ENCODE assay signal across 15 mouse cellular contexts in the genomic region with DNA sequence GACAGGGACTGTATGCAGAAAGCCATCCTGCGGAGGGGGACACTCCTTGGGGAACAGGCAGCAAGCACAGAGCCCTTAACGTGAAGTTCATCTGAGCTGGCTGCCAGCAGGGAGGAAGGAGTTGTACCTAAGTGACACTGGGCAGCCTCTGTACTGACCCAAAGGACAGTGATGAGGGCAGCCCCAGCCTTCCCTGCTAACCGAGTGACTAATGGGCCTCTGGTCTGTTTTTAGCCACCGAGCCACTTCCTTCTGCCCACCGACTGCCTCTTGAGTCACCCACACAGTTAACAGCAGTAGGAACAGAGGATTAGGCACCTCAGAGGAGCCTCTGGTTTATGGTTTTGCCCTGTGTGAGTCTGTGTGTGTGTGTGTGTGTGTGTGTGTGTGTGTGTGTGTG. TPM values are rescaled to one million over a fixed set of nuclear protein-coding genes. Genes with fewer than 3 reads are reported as not detected.
A peak's percentile ranks its signal among the peaks of the same experiment; 100 is the strongest.
DNase-seq lines count a peak whose midpoint lies in the region; ATAC-seq lines count a peak whose summit lies in the region.
"Had no signal": no experiment of that assay in that cellular context is flagged by ENCODE, and none has a peak within 500 bp of the region (broad histone marks: within the 10 kb centered on the region; RNA-seq: fewer than 3 reads in every experiment).

No protein-coding gene starts in this region.

- 52% methylated on average over 5 of the region's 5 CpGs for WGBS in kidney, embryonic 14.5 days
- 53% methylated on average over 5 of the region's 5 CpGs for WGBS in embryonic facial prominence, embryonic 10.5 days

- DNase-seq in adrenal gland, postnatal 14 days: peak; percentile 67
- DNase-seq in adrenal gland, adult 8-10 months: no peak
- no peak for DNase-seq in kidney, postnatal 10 days
- peak; percentile 82 for DNase-seq in 3134 (ENCODE audit: extremely low read depth, insufficient read length, low spot score)
- no peak for DNase-seq in embryonic facial prominence, embryonic 10.5 days (ENCODE audit: low spot score)
- DNase-seq in cerebellum, adult 11 months: no peak
- no peak for DNase-seq in ovary, postnatal 14 days (ENCODE audit: low spot score)
- DNase-seq: cerebellum, postnatal 36 days; kidney, adult 9 months; thymus, adult 18-20 months had no signal

- H3K27me3 ChIP-seq in kidney, embryonic 14.5 days (ENCODE audit: control insufficient read depth, insufficient read depth, low read length): no peaks in the 10 kb centered on the region
- H3K27me3 ChIP-seq in embryonic facial prominence, embryonic 10.5 days (replicated peaks; ENCODE audit: low read depth, poor library complexity, severe bottlenecking): peaks cover 7% of the 10 kb centered on the region; the same call in 1 of the 2 replicates

- peaks cover 68% of the 10 kb centered on the region for H3K4me1 ChIP-seq in kidney, embryonic 14.5 days (ENCODE audit: control insufficient read depth, insufficient read depth, low read length)
- peaks cover 94% of the 10 kb centered on the region for H3K4me1 ChIP-seq in embryonic facial prominence, embryonic 10.5 days

- H3K36me3 ChIP-seq in kidney, embryonic 14.5 days (ENCODE audit: control insufficient read depth, insufficient read depth, low read length): no peaks in the 10 kb centered on the region
- H3K36me3 ChIP-seq in embryonic facial prominence, embryonic 10.5 days (replicated peaks): no peaks in the 10 kb centered on the region
- H3K36me3 ChIP-seq: liver, embryonic 12.5 days; midbrain, embryonic 12.5 days had no signal

- H3K27ac ChIP-seq in kidney, embryonic 14.5 days (ENCODE audit: low read depth, low read length): peak overlapping the region; percentile 66; the same call in 1 of the 2 replicates
- peak overlapping the region; percentile 90 for H3K27ac ChIP-seq in embryonic facial prominence, embryonic 10.5 days (replicated peaks)
- H3K27ac ChIP-seq: hindbrain, embryonic 14.5 days; midbrain, embryonic 12.5 days had no signal

- no peak overlapping the region for H3K4me2 ChIP-seq in kidney, embryonic 14.5 days (replicated peaks; ENCODE audit: low read depth, low read length)
- H3K4me2 ChIP-seq: hindbrain, embryonic 14.5 days; liver, embryonic 12.5 days; midbrain, embryonic 12.5 days had no signal

- ATAC-seq in kidney, embryonic 14.5 days (ENCODE audit: low FRiP score, low TSS enrichment): no peak
- ATAC-seq: liver, embryonic 12.5 days had no signal

- H3K4me3 ChIP-seq in kidney, embryonic 14.5 days (ENCODE audit: low read length): no peak overlapping the region
- no peak overlapping the region for H3K4me3 ChIP-seq in embryonic facial prominence, embryonic 10.5 days
- H3K4me3 ChIP-seq: liver, embryonic 12.5 days; midbrain, embryonic 12.5 days had no signal

- no peaks in the 10 kb centered on the region for H3K9me3 ChIP-seq in kidney, embryonic 14.5 days (ENCODE audit: control insufficient read depth, low read length)
- no peaks in the 10 kb centered on the region for H3K9me3 ChIP-seq in embryonic facial prominence, embryonic 10.5 days
- H3K9me3 ChIP-seq: liver, embryonic 12.5 days; midbrain, embryonic 12.5 days had no signal

- no peak overlapping the region for H3K9ac ChIP-seq in kidney, embryonic 14.5 days (ENCODE audit: low read depth, low read length)
- H3K9ac ChIP-seq: hindbrain, embryonic 14.5 days; liver, embryonic 12.5 days; midbrain, embryonic 12.5 days had no signal

RNA-seq across cellular contexts. Expression of a gene that starts 5.6 kb away (rescaled TPM):
- total RNA-seq in adrenal gland, postnatal 14 days (2021): 3.6 and 6.1 TPM in 2 replicates
- total RNA-seq in adrenal gland, adult 8-10 months (2022): 1 to 10 TPM; 2.0 to 3.5 (median 2.2) TPM
- 4.4 and 4.8 TPM in 2 replicates for polyA plus RNA-seq in kidney, embryonic 14.5 days (2014; fragmentation: Nextera tagmentation; extraction: Ambion mirVana)
- 0.45 and 0.72 TPM in 2 replicates for polyA plus RNA-seq in embryonic facial prominence, embryonic 10.5 days (2016; fragmentation: Nextera tagmentation; extraction: Ambion mirVana)
- polyA plus RNA-seq: liver, embryonic 12.5 days had no signal

RNA-seq across cellular contexts. Expression of a gene that starts 16.2 kb away (rescaled TPM):
- total RNA-seq in adrenal gland, postnatal 14 days (2021): not detected in 2 replicates
- under 1 TPM in 1 of 4 experiments, not detected in 3; 0.10 TPM for total RNA-seq in adrenal gland, adult 8-10 months (2022)
- 0.13 TPM in 1 of 2 replicates, not detected in the other for polyA plus RNA-seq in kidney, embryonic 14.5 days (2014; fragmentation: Nextera tagmentation; extraction: Ambion mirVana)
- 0.05 TPM in 1 of 2 replicates, not detected in the other for polyA plus RNA-seq in embryonic facial prominence, embryonic 10.5 days (2016; fragmentation: Nextera tagmentation; extraction: Ambion mirVana)
- polyA plus RNA-seq: hindbrain, embryonic 14.5 days; liver, embryonic 12.5 days; midbrain, embryonic 12.5 days had no signal

RNA-seq across cellular contexts. Expression of a gene that starts 24.1 kb away (rescaled TPM):
- total RNA-seq in adrenal gland, postnatal 14 days (2021): 2.8 and 4.4 TPM in 2 replicates
- total RNA-seq in adrenal gland, adult 8-10 months (2022): 1 to 10 TPM; 4.4 to 10.0 (median 5.6) TPM
- polyA plus RNA-seq in kidney, embryonic 14.5 days (2014; fragmentation: Nextera tagmentation; extraction: Ambion mirVana): 2.3 and 2.5 TPM in 2 replicates
- 0.34 and 0.95 TPM in 2 replicates for polyA plus RNA-seq in embryonic facial prominence, embryonic 10.5 days (2016; fragmentation: Nextera tagmentation; extraction: Ambion mirVana)
- polyA plus RNA-seq: liver, embryonic 12.5 days had no signal

RNA-seq across cellular contexts. Expression of a gene that starts 34.9 kb away (rescaled TPM):
- 0.48 and 1.1 TPM in 2 replicates for total RNA-seq in adrenal gland, postnatal 14 days (2021)
- total RNA-seq in adrenal gland, adult 8-10 months (2022): under 1 TPM; 0.42 to 0.83 (median 0.46) TPM
- polyA plus RNA-seq in kidney, embryonic 14.5 days (2014; fragmentation: Nextera tagmentation; extraction: Ambion mirVana): 1.1 and 1.2 TPM in 2 replicates
- 1.3 and 1.8 TPM in 2 replicates for polyA plus RNA-seq in embryonic facial prominence, embryonic 10.5 days (2016; fragmentation: Nextera tagmentation; extraction: Ambion mirVana)
- total RNA-seq: gastrocnemius, adult 8-10 months had no signal

Comparison
In these comparisons a context has a peak if more than half of its experiments do, and no peak if none do; other contexts are left out.
1. DNase-seq: peak in adrenal gland, postnatal 14 days (single experiment) and 3134 (single experiment); none in adrenal gland, adult 8-10 months (single experiment), kidney, postnatal 10 days (single experiment), embryonic facial prominence, embryonic 10.5 days (single experiment), cerebellum, adult 11 months (single experiment) and ovary, postnatal 14 days (single experiment).